Mouse (Mus musculus) MEL (cell line): ENCODE results near the gene Rhoj. TPM values are rescaled to one million over a fixed set of nuclear protein-coding genes. Genes with fewer than 3 reads are reported as not detected.

Experiments used
- DNase-seq: peaks from one replicate; pipeline ENCODE4 v3.0.0; 2011; ENCODE audit warnings: low read depth, low spot score
- H3K27ac ChIP-seq: 2 replicates; pipeline ENCODE4 v1.5.1; 2012; ENCODE audit warnings: low read depth, mild to moderate bottlenecking, control low read depth, low read length, moderate library complexity; ENCODE audit not compliant: control insufficient read depth
- H3K27me3 ChIP-seq, 2 experiments: fragments of 150-350 bp in 1 of 2; sonication (generic) in 1 of 2; 2 replicates each; pipeline ENCODE4 v1.6.1; 2012; ENCODE audit warnings: low read length in 2 of 2, mild to moderate bottlenecking in 2 of 2, improper control_type of control experiment in 1 of 2, moderate library complexity in 1 of 2; ENCODE audit not compliant: insufficient read depth in 2 of 2, control insufficient read depth in 1 of 2
- H3K36me3 ChIP-seq, 2 experiments: 2 replicates each; pipeline ENCODE4 v1.6.1; 2012 to 2014; ENCODE audit warnings: low read length in 2 of 2, improper control_type of control experiment in 1 of 2, inconsistent platforms in 1 of 2, mild to moderate bottlenecking in 1 of 2; ENCODE audit not compliant: insufficient read depth in 2 of 2, control insufficient read depth in 1 of 2
- H3K4me1 ChIP-seq, 2 experiments: fragments of 150-350 bp in 1 of 2; sonication (generic) in 1 of 2; 2 replicates each; pipeline ENCODE4 v1.6.1; 2012; ENCODE audit warnings: low read length in 2 of 2, improper control_type of control experiment in 1 of 2, mild to moderate bottlenecking in 1 of 2; ENCODE audit not compliant: insufficient read depth in 2 of 2, control insufficient read depth in 1 of 2
- H3K4me3 ChIP-seq, 2 experiments: fragments of 150-350 bp in 1 of 2; sonication (generic) in 1 of 2; 2 replicates each; pipeline ENCODE4 v1.5.1; 2012; ENCODE audit warnings: low read depth in 2 of 2, low read length in 2 of 2, mild to moderate bottlenecking in 2 of 2, moderate library complexity in 2 of 2, control low read depth in 1 of 2, improper control_type of control experiment in 1 of 2; ENCODE audit not compliant: control insufficient read depth in 1 of 2, insufficient read depth in 1 of 2
- H3K79me2 ChIP-seq: 2 replicates; pipeline ENCODE4 v1.6.1; 2012; ENCODE audit warnings: mild to moderate bottlenecking, low read length, moderate library complexity; ENCODE audit not compliant: control insufficient read depth, poor library complexity, insufficient read depth
- H3K9ac ChIP-seq: 2 replicates; pipeline ENCODE4 v1.6.1; 2012; ENCODE audit warnings: low read depth, mild to moderate bottlenecking, control low read depth, low read length, moderate library complexity; ENCODE audit not compliant: control insufficient read depth, poor library complexity, severe bottlenecking
- H3K9me3 ChIP-seq: fragments of 150-350 bp; sonication (generic); replicated peaks from 2 replicates; pipeline ENCODE4 v1.6.1; 2012; ENCODE audit warnings: mild to moderate bottlenecking, low read length, improper control_type of control experiment, moderate library complexity; ENCODE audit not compliant: insufficient read depth
- BHLHE40 ChIP-seq: IDR thresholded peaks from 2 replicates; pipeline ENCODE4 v1.6.1; 2012; ENCODE audit warnings: low read depth, mild to moderate bottlenecking, inconsistent platforms, low read length, improper control_type of control experiment, borderline replicate concordance
- GABPA ChIP-seq: IDR thresholded peaks from 2 replicates; pipeline ENCODE4 v1.6.1; 2012; ENCODE audit warnings: low read depth, mild to moderate bottlenecking, inconsistent platforms, low read length, improper control_type of control experiment, moderate library complexity
- NELFE ChIP-seq: IDR thresholded peaks from 2 replicates; pipeline ENCODE4 v1.6.1; 2011; ENCODE audit warnings: low read depth, low read length, improper control_type of control experiment
- POLR2AphosphoS5 ChIP-seq: IDR thresholded peaks from 2 replicates; pipeline ENCODE4 v1.6.1; 2012; ENCODE audit warnings: low read depth, borderline replicate concordance, mild to moderate bottlenecking, inconsistent platforms, low read length, moderate library complexity, mixed read lengths
- RCOR1 ChIP-seq: IDR thresholded peaks from 2 replicates; pipeline ENCODE4 v1.6.1; 2012; ENCODE audit warnings: low read depth, mild to moderate bottlenecking, inconsistent platforms, low read length, improper control_type of control experiment
- SIN3A ChIP-seq: IDR thresholded peaks from 2 replicates; pipeline ENCODE4 v1.6.1; 2012; ENCODE audit warnings: low read length, improper control_type of control experiment, inconsistent platforms
- TBP ChIP-seq: IDR thresholded peaks from 2 replicates; pipeline ENCODE4 v1.8.0; 2011; ENCODE audit warnings: low read depth, low read length, improper control_type of control experiment
- TCF12 ChIP-seq: IDR thresholded peaks from 2 replicates; pipeline ENCODE4 v1.6.1; 2014; ENCODE audit warnings: low read depth, mild to moderate bottlenecking, inconsistent platforms, low read length, improper control_type of control experiment, moderate library complexity
- UBTF ChIP-seq: IDR thresholded peaks from 2 replicates; pipeline ENCODE4 v1.6.1; 2012; ENCODE audit warnings: low read depth, mild to moderate bottlenecking, inconsistent platforms, low read length, improper control_type of control experiment, moderate library complexity, borderline replicate concordance; ENCODE audit not compliant: insufficient read depth
- ZC3H11A ChIP-seq: IDR thresholded peaks from 2 replicates; pipeline ENCODE4 v1.6.1; 2012; ENCODE audit warnings: low read depth, mild to moderate bottlenecking, inconsistent platforms, low read length, improper control_type of control experiment
- ZNF384 ChIP-seq: IDR thresholded peaks from 2 replicates; pipeline ENCODE4 v1.6.1; 2012; ENCODE audit warnings: low read depth, mild to moderate bottlenecking, inconsistent platforms, low read length, improper control_type of control experiment
- polyA plus RNA-seq, 2 experiments: library from polyadenylated mRNA; stranded (reverse) in 1 of 2; unstranded in 1 of 2; fragments of >175 nt in 1 of 2; fragments of >200 nt in 1 of 2; gene quantifications; 2 replicates each; pipeline versions ENCODE4 v1.2.1 to v1.2.4; 2012; ENCODE audit warnings: low replicate concordance in 2 of 2, low read depth in 1 of 2; ENCODE audit not compliant: insufficient read length in 2 of 2, insufficient read depth in 1 of 2, missing spikeins in 1 of 2
- total RNA-seq: library from RNA; depleted of rRNA; stranded (reverse); fragments of 300-350 nt; gene quantifications from 2 replicates; pipeline ENCODE4 v1.2.3, GENCODE M21; 2012

The Rhoj gene
- total and polyA plus RNA-seq, 3 experiments, result not detected

DNA sequence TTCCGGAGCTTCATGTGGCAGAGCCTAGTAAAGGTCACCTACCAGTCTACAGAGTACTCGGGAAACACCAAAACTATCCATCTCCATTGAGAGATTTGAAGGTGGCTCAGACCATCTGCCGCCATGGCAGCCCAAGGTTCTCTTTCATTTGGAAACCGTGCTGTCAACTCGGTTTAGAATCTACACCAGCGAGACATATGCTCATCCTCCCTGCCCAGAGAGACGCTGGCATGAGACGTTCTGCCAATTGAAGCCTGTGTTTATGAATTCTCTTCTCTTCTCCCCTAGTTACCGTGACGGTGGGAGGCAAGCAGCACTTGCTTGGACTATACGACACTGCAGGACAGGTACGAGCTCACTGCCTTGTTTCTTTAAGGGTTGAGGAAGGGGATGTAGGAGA lies 66.9 kb downstream of the Rhoj start:
- Histone ChIP-seq H3K36me3 (no peaks in the 10 kb centered on the region), H3K79me2 (no peaks in the 10 kb centered on the region), H3K9ac (no peak overlapping the region), H3K4me1 (no peaks in the 10 kb centered on the region), H3K27ac (no peak overlapping the region), H3K9me3 (no peaks in the 10 kb centered on the region), H3K27me3 (no peaks in the 10 kb centered on the region; a peak in 1 of 4 replicates), H3K4me3 (no peak overlapping the region)
- no peak for DNase-seq
- TF ChIP-seq RCOR1 (no peak), ZC3H11A (no peak), NELFE (no peak)

DNA sequence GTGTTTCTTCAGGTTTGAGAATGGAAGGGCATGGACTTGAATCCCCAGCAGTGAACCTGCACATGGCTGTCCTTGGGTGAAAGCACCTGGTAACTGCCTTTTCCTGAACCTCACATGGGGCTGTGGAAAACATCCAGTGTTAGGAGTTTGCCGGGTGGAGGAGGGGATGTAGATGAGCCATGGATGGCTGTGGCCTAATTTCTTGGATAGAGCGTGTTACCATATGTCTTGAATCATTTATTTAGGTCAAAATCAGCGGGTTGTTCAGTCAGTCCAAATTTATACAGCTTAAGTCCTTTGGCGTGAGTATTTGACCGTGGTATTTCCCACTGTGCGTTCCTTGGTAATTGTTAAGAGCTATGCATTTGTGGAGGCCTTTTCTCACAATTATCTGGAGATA lies 68.0 kb downstream of the Rhoj start:
- no peak overlapping the region for H3K9ac ChIP-seq
- DNase-seq, result no peak
- no peak overlapping the region for H3K4me3 ChIP-seq
- no peaks in the 10 kb centered on the region for H3K4me1 ChIP-seq
- TF ChIP-seq SIN3A (no peak), NELFE (no peak), BHLHE40 (no peak), POLR2AphosphoS5 (no peak), ZNF384 (no peak)
- TF ChIP-seq, all 39 proteins: peak for 0
- no peaks in the 10 kb centered on the region for H3K9me3 ChIP-seq
- H3K27ac ChIP-seq, result no peak overlapping the region
- no peaks in the 10 kb centered on the region for H3K36me3 ChIP-seq
- H3K27me3 ChIP-seq, result no peaks in the 10 kb centered on the region; a peak in 1 of 4 replicates
- H3K79me2 ChIP-seq, result no peaks in the 10 kb centered on the region

DNA sequence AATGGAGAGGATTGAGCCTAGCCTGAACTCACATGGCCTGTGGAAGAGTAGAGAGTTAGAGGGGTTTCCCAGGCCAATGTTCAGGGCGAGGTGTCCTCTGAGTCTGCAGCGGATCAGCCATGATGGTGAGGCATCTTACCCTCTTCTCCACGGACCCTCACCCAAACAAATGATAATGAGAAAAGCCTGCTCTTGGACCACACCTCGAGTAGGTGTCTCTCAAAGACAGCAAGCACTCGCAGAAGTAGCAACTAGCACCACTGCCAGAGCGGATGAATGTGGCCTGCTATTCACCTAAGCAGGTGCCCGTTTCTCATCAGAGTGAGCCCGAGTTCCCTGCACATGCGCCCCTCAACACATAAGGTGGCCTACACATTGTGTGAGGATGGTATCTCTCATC lies 78.6 kb downstream of the Rhoj start:
- Histone ChIP-seq H3K79me2 (no peaks in the 10 kb centered on the region), H3K4me1 (no peaks in the 10 kb centered on the region), H3K9ac (no peak overlapping the region), H3K9me3 (no peaks in the 10 kb centered on the region), H3K36me3 (no peaks in the 10 kb centered on the region), H3K4me3 (no peak overlapping the region), H3K27me3 (no peaks in the 10 kb centered on the region; a peak in 1 of 4 replicates), H3K27ac (no peak overlapping the region)
- no peak for TF ChIP-seq RCOR1
- DNase-seq, result no peak

DNA sequence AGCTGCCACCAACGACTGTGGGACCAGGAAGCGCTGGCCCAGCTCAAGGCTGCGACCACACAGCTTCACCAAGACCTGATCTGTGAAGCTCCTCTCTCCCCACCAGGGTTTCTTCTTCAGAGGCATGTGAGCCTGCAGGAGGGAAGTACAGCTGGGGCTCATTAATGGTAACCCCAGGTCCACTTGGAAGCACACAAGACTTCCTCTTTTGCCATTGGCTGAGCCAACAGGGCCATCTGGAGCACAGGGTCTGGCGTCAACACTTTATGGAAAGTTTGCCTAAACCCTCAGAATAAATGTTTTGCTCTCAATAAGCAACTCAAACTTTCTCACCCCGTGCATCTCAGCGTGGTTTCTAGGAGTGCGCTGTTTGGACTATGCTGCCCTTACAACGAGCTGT lies 79.0 kb downstream of the Rhoj start:
- no peaks in the 10 kb centered on the region for H3K36me3 ChIP-seq
- no peaks in the 10 kb centered on the region for H3K4me1 ChIP-seq
- H3K27me3 ChIP-seq, result no peaks in the 10 kb centered on the region; a peak in 1 of 4 replicates
- H3K79me2 ChIP-seq, result no peaks in the 10 kb centered on the region
- H3K27ac ChIP-seq, result no peak overlapping the region
- DNase-seq, result no peak
- H3K9ac ChIP-seq, result no peak overlapping the region
- TF ChIP-seq TCF12 (no peak), UBTF (no peak), GABPA (no peak), TBP (no peak)
- H3K4me3 ChIP-seq, result no peak overlapping the region
- H3K9me3 ChIP-seq, result no peaks in the 10 kb centered on the region
